Mouse (Mus musculus) midbrain, postnatal 0 days (tissue): ENCODE data around the gene Ptprd. TPM values are rescaled to one million over a fixed set of nuclear protein-coding genes. Genes with fewer than 3 reads are reported as not detected.

ENCODE experiments used
- ATAC-seq: fragments of 200-750 bp; cut with Nextera tagmentation; 2 replicates; pipeline ENCODE4 v1.8.0; 2017; ENCODE audit warnings: moderate number of reproducible peaks, mild to moderate bottlenecking, moderate TSS enrichment, moderate library complexity; ENCODE audit not compliant: low FRiP score
- DNase-seq: peaks from one replicate; pipeline ENCODE4 v3.0.0-alpha.2; 2015; ENCODE audit warnings: low spot score
- H3K27ac ChIP-seq: fragments of 300-500 bp; sonication (generic); 2 replicates; pipeline ENCODE4 v1.5.1; 2014; ENCODE audit warnings: low read depth, mild to moderate bottlenecking, low read length, mixed read lengths
- H3K27me3 ChIP-seq: fragments of 300-500 bp; sonication (generic); 2 replicates; pipeline ENCODE4 v1.6.1; 2014; ENCODE audit warnings: low read length, control low read depth, mixed read lengths; ENCODE audit not compliant: insufficient read depth
- H3K36me3 ChIP-seq: fragments of 300-500 bp; sonication (generic); 2 replicates; pipeline ENCODE4 v1.6.1; 2014; ENCODE audit warnings: low read length, control low read depth, mixed read lengths; ENCODE audit not compliant: insufficient read depth
- H3K4me1 ChIP-seq: fragments of 300-500 bp; sonication (generic); 2 replicates; pipeline ENCODE4 v1.6.1; 2014; ENCODE audit warnings: mild to moderate bottlenecking, control low read depth, antibody characterized with exemption, low read length, mixed read lengths; ENCODE audit not compliant: insufficient read depth
- H3K4me2 ChIP-seq: fragments of 300-500 bp; sonication (generic); 2 replicates; pipeline ENCODE4 v1.6.1; 2014; ENCODE audit warnings: low read depth, mild to moderate bottlenecking, low read length, mixed read lengths; ENCODE audit not compliant: poor library complexity, severe bottlenecking
- H3K4me3 ChIP-seq: fragments of 300-500 bp; sonication (generic); 2 replicates; pipeline ENCODE4 v1.5.1; 2014; ENCODE audit warnings: low read depth, mild to moderate bottlenecking, low read length, moderate library complexity
- H3K9ac ChIP-seq: fragments of 300-500 bp; sonication (generic); replicated peaks from 2 replicates; pipeline ENCODE4 v1.6.1; 2014; ENCODE audit warnings: mild to moderate bottlenecking, low read length, moderate library complexity, mixed read lengths; ENCODE audit not compliant: poor library complexity, severe bottlenecking
- H3K9me3 ChIP-seq: fragments of 300-500 bp; sonication (generic); 2 replicates; pipeline ENCODE4 v1.6.1; 2016; ENCODE audit warnings: low read length, control low read depth
- CTCF ChIP-seq: IDR thresholded peaks from 2 replicates; pipeline ENCODE4 v1.5.1; 2016; ENCODE audit warnings: antibody characterized with exemption, mild to moderate bottlenecking
- WGBS: fragments of 180-500 bp; shearing (Covaris S2); extraction: QIAGEN DNeasy Blood & Tissue Kit; methylation state at CpG from one replicate; pipeline ENCODE4 v1.1.7; 2014; 5-methylcytosine and 5-hydroxymethylcytosine counted together
- polyA plus RNA-seq: library from polyadenylated mRNA; unstranded; fragments of >200 nt; fragmentation: Nextera tagmentation; extraction: Ambion mirVana; gene quantifications from 2 replicates; pipeline ENCODE4 v1.2.1, GENCODE M21; 2015
- total RNA-seq: library from RNA; depleted of rRNA; stranded (reverse); fragments of >200 nt; gene quantifications from 2 replicates; pipeline ENCODE4 v1.2.3, GENCODE M21; 2014

Gene Ptprd
- total and polyA plus RNA-seq, 2 experiments from 2014 or later: 66.1 to 102 TPM

- WGBS: 88% methylated on average over 3 of the region's 3 CpGs
- no peak for TF ChIP-seq CTCF
- ATAC-seq: no peak
Observed at GRCm38 (mm10) chr4:77310127-77310788, 901.5 kb downstream of the Ptprd start.

GRCm38 (mm10) chr4:77283423-77283822 is 928.3 kb downstream of the Ptprd start:
- H3K27me3 ChIP-seq: no peaks in the 10 kb centered on the region
- 82% methylated on average over 1 of the region's 1 CpGs for WGBS
- DNase-seq: no peak
- no peaks in the 10 kb centered on the region for H3K9me3 ChIP-seq
- no peaks in the 10 kb centered on the region for H3K4me1 ChIP-seq
- H3K36me3 ChIP-seq: no peaks in the 10 kb centered on the region
- no peak overlapping the region for H3K4me2 ChIP-seq
- no peak for ATAC-seq
- H3K27ac ChIP-seq: no peak overlapping the region
- no peak for TF ChIP-seq CTCF
- H3K9ac ChIP-seq: no peak overlapping the region
- H3K4me3 ChIP-seq: no peak overlapping the region

More at GRCm38 (mm10) chr4:77310127-77310788, 901.5 kb downstream of the Ptprd start:
- H3K36me3 ChIP-seq: no peaks in the 10 kb centered on the region
- no peak for DNase-seq
- H3K4me3 ChIP-seq: no peak overlapping the region
- no peaks in the 10 kb centered on the region for H3K9me3 ChIP-seq
- H3K9ac ChIP-seq: no peak overlapping the region
- H3K27ac ChIP-seq: no peak overlapping the region
- no peaks in the 10 kb centered on the region for H3K4me1 ChIP-seq
- H3K27me3 ChIP-seq: no peaks in the 10 kb centered on the region
- H3K4me2 ChIP-seq: no peak overlapping the region

- no peak for ATAC-seq
- H3K36me3 ChIP-seq: no peaks in the 10 kb centered on the region
- no peak overlapping the region for H3K9ac ChIP-seq
- H3K4me3 ChIP-seq: no peak overlapping the region
- no peak overlapping the region for H3K27ac ChIP-seq
- H3K9me3 ChIP-seq: no peaks in the 10 kb centered on the region
- no peaks in the 10 kb centered on the region for H3K4me1 ChIP-seq
- H3K4me2 ChIP-seq: no peak overlapping the region
- TF ChIP-seq CTCF: no peak
- WGBS: 14% methylated on average over 4 of the region's 4 CpGs
- H3K27me3 ChIP-seq: no peaks in the 10 kb centered on the region
- no peak for DNase-seq
Observed at GRCm38 (mm10) chr4:77277913-77278312, 933.8 kb downstream of the Ptprd start.

GRCm38 (mm10) chr4:77259972-77260290 is 951.8 kb downstream of the Ptprd start:
- Histone ChIP-seq H3K4me1 (no peaks in the 10 kb centered on the region), H3K9ac (no peak overlapping the region), H3K4me2 (no peak overlapping the region), H3K4me3 (no peak overlapping the region), H3K27ac (no peak overlapping the region), H3K9me3 (no peaks in the 10 kb centered on the region), H3K27me3 (no peaks in the 10 kb centered on the region), H3K36me3 (no peaks in the 10 kb centered on the region)
- 78% methylated on average over 1 of the region's 1 CpGs for WGBS
- no peak for TF ChIP-seq CTCF
- ATAC-seq (no peak), DNase-seq (no peak)

GRCm38 (mm10) chr4:77259250-77259971 is 952.4 kb downstream of the Ptprd start:
- WGBS: 71% methylated on average over 8 of the region's 8 CpGs
- DNase-seq (peak; percentile 69), ATAC-seq (no peak)
- Histone ChIP-seq H3K4me2 (no peak overlapping the region), H3K27ac (no peak overlapping the region), H3K9ac (no peak overlapping the region), H3K36me3 (no peaks in the 10 kb centered on the region), H3K4me3 (no peak overlapping the region), H3K27me3 (no peaks in the 10 kb centered on the region), H3K4me1 (no peaks in the 10 kb centered on the region), H3K9me3 (no peaks in the 10 kb centered on the region)
- no peak for TF ChIP-seq CTCF

GRCm38 (mm10) chr4:77251188-77251587 is 960.6 kb downstream of the Ptprd start:
- 68% methylated on average over 4 of the region's 4 CpGs for WGBS
- no peak overlapping the region for H3K27ac ChIP-seq
- H3K36me3 ChIP-seq: no peaks in the 10 kb centered on the region
- ATAC-seq (no peak), DNase-seq (peak; percentile 15)
- no peak overlapping the region for H3K9ac ChIP-seq
- H3K27me3 ChIP-seq: no peaks in the 10 kb centered on the region
- no peak overlapping the region for H3K4me3 ChIP-seq
- no peak for TF ChIP-seq CTCF
- H3K4me1 ChIP-seq: no peaks in the 10 kb centered on the region
- no peaks in the 10 kb centered on the region for H3K9me3 ChIP-seq
- H3K4me2 ChIP-seq: no peak overlapping the region
